Mouse (Mus musculus): ENCODE data around the gene Klhl9. TPM values are rescaled to one million over a fixed set of nuclear protein-coding genes. Genes with fewer than 3 reads are reported as not detected.
"Not testable (repeated sequence)": the region's sequence is repeated elsewhere in the genome, so short reads cannot be mapped to it uniquely, and the experiment has no call there.

Gene Klhl9
- total and polyA plus RNA-seq, 3 experiments, result 16.6 to 69.5 (median 33.9) TPM

DNA sequence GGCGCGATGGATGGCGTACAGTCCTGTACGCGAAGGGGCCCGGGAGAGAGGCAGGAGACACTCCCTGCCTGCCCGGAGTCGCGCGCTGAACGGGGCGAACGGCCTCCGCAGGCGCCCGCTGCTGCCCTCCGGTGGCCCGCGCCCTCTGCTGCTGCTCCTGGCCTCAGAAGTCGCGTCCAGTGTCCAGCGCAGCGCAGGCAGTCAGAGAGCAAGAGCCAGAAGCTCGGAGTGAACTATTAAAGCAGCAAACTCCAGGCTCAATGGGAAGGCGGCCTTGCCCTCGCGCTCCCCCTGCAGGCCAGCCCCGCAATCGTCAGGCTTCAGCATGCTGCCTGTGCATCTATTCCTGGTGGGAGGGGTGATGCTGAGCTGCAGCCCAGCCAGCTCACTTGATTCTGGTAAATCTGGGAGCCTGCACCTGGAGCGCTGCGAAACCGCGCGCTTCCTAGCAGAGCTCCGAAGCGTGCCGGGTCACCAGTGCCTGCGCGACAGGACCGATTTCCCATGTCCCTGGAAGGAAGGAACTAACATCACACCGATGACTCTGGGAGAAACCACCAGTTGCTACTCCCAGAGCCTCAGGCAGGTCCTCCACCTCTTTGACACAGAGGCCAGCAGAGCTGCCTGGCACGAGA lies 41.2 kb upstream of the Klhl9 start:
- H3K27me3 ChIP-seq (ENCODE audit: control insufficient read depth in 1 of 2, insufficient read depth in 2 of 2, low read length in 2 of 2), result not testable (repeated sequence)
- H3K9ac ChIP-seq (ENCODE audit: control insufficient read depth, low read depth, low read length, poor library complexity, severe bottlenecking), result peak overlapping the region; percentile 45; the same call in 1 of the 2 replicates

DNA sequence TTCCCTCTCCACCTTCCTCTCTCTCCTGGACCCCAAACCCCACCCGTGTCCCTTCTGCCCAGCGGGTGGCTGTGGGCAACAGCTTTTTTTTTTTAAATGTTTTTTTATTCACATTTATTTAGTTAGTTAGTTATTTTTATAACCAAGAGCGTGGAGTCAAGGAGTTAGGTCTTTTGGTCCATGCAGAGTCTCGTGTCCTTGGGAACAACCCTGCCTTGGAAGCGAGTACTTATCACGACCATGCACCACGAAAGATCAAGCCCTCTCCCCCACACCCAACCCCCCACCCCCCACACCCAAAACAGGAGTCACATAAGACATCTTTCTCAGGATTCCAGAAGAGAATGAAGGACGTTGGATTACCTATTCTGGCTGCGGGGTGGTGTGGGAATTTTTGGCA lies 40.1 kb upstream of the Klhl9 start:
- not testable (repeated sequence) for H3K9me3 ChIP-seq (replicated peaks; ENCODE audit: insufficient read depth, low read length); H3K27me3 ChIP-seq (ENCODE audit: control insufficient read depth in 1 of 2, insufficient read depth in 2 of 2, low read length in 2 of 2); H3K36me3 ChIP-seq (ENCODE audit: control insufficient read depth in 1 of 2, insufficient read depth in 2 of 2, low read length in 2 of 2); H3K9ac ChIP-seq (ENCODE audit: control insufficient read depth, low read depth, low read length, poor library complexity, severe bottlenecking); H3K79me2 ChIP-seq (ENCODE audit: control insufficient read depth, insufficient read depth, low read length, poor library complexity); DNase-seq (ENCODE audit: low read depth, low spot score); H3K4me3 ChIP-seq (ENCODE audit: control insufficient read depth in 1 of 2, insufficient read depth in 1 of 2, low read depth in 2 of 2, low read length in 2 of 2); H3K4me1 ChIP-seq (ENCODE audit: control insufficient read depth in 1 of 2, insufficient read depth in 2 of 2, low read length in 2 of 2); H3K27ac ChIP-seq (ENCODE audit: control insufficient read depth, low read depth, low read length)
- TF ChIP-seq CTCF (IDR thresholded peaks at IDR 0.05 in 2 of 3, conservative IDR thresholded peaks at IDR 0.05 in 1 of 3; ENCODE audit: control insufficient read depth in 1 of 3, insufficient read depth in 1 of 3, low read depth in 2 of 3, low read length in 3 of 3, poor library complexity in 1 of 3, severe bottlenecking in 1 of 3), result 0 out of 6 replicates have a peak, but pooled peaks of 1 of the 3 experiments have one; percentile 2

More for the DNA sequence above, 41.2 kb upstream of the Klhl9 start:
- DNase-seq (ENCODE audit: low read depth, low spot score), result peak; percentile 37
- H3K27ac ChIP-seq (ENCODE audit: control insufficient read depth, low read depth, low read length); H3K79me2 ChIP-seq (ENCODE audit: control insufficient read depth, insufficient read depth, low read length, poor library complexity); H3K4me1 ChIP-seq (ENCODE audit: control insufficient read depth in 1 of 2, insufficient read depth in 2 of 2, low read length in 2 of 2); H3K9me3 ChIP-seq (replicated peaks; ENCODE audit: insufficient read depth, low read length); H3K36me3 ChIP-seq (ENCODE audit: control insufficient read depth in 1 of 2, insufficient read depth in 2 of 2, low read length in 2 of 2): not testable (repeated sequence)
- peak overlapping the region in 1 of 2 experiments; percentile 23; a peak in 1 of 4 replicates for H3K4me3 ChIP-seq (ENCODE audit: control insufficient read depth in 1 of 2, insufficient read depth in 1 of 2, low read depth in 2 of 2, low read length in 2 of 2)

DNA sequence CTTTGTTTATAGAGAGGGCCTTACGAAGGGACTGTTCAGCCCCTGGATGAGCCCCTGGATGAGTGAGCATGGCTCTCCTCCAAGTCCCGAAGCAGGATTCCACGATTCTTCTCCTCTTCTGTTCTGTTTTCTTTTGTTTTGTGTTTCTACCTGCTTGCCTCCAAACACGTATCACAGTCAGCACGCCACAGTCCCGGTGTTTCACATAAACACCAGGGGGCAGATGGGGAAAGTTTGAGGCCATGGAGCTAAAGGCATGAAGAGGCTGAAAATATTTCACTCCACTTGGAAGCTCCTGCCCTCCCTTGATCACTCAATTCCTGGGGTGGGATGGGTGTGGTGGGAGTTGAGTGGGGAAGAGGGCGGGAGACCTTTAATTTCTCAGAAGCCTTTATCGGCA lies 39.5 kb upstream of the Klhl9 start:
- H3K9me3 ChIP-seq (replicated peaks; ENCODE audit: insufficient read depth, low read length); H3K9ac ChIP-seq (ENCODE audit: control insufficient read depth, low read depth, low read length, poor library complexity, severe bottlenecking); H3K27ac ChIP-seq (ENCODE audit: control insufficient read depth, low read depth, low read length); H3K4me3 ChIP-seq (ENCODE audit: control insufficient read depth in 1 of 2, insufficient read depth in 1 of 2, low read depth in 2 of 2, low read length in 2 of 2); H3K79me2 ChIP-seq (ENCODE audit: control insufficient read depth, insufficient read depth, low read length, poor library complexity); H3K27me3 ChIP-seq (ENCODE audit: control insufficient read depth in 1 of 2, insufficient read depth in 2 of 2, low read length in 2 of 2); H3K4me1 ChIP-seq (ENCODE audit: control insufficient read depth in 1 of 2, insufficient read depth in 2 of 2, low read length in 2 of 2); H3K36me3 ChIP-seq (ENCODE audit: control insufficient read depth in 1 of 2, insufficient read depth in 2 of 2, low read length in 2 of 2); DNase-seq (ENCODE audit: low read depth, low spot score): not testable (repeated sequence)

DNA sequence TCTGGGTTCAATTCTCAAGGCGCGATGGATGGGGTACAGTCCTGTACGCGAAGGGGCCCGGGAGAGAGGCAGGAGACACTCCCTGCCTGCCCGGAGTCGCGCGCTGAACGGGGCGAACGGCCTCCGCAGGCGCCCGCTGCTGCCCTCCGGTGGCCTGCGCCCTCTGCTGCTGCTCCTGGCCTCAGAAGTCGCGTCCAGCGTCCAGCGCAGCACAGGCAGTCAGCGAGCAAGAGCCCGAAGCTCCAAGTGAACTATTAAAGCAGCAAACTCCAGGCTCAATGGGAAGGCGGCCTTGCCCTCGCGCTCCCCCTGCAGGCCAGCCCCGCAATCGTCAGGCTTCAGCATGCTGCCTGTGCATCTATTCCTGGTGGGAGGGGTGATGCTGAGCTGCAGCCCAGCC lies 38.2 kb upstream of the Klhl9 start:
- not testable (repeated sequence) for DNase-seq (ENCODE audit: low read depth, low spot score); H3K79me2 ChIP-seq (ENCODE audit: control insufficient read depth, insufficient read depth, low read length, poor library complexity); H3K27ac ChIP-seq (ENCODE audit: control insufficient read depth, low read depth, low read length); H3K4me1 ChIP-seq (ENCODE audit: control insufficient read depth in 1 of 2, insufficient read depth in 2 of 2, low read length in 2 of 2); H3K4me3 ChIP-seq (ENCODE audit: control insufficient read depth in 1 of 2, insufficient read depth in 1 of 2, low read depth in 2 of 2, low read length in 2 of 2); H3K27me3 ChIP-seq (ENCODE audit: control insufficient read depth in 1 of 2, insufficient read depth in 2 of 2, low read length in 2 of 2); H3K9me3 ChIP-seq (replicated peaks; ENCODE audit: insufficient read depth, low read length); H3K36me3 ChIP-seq (ENCODE audit: control insufficient read depth in 1 of 2, insufficient read depth in 2 of 2, low read length in 2 of 2)
- H3K9ac ChIP-seq (ENCODE audit: control insufficient read depth, low read depth, low read length, poor library complexity, severe bottlenecking), result peak overlapping the region; percentile 25; the same call in 1 of the 2 replicates

Measured in MEL (cell line).